Mouse (Mus musculus): Measurements from ENCODE around the gene Rtn4r.

Gene Rtn4r

DNA sequence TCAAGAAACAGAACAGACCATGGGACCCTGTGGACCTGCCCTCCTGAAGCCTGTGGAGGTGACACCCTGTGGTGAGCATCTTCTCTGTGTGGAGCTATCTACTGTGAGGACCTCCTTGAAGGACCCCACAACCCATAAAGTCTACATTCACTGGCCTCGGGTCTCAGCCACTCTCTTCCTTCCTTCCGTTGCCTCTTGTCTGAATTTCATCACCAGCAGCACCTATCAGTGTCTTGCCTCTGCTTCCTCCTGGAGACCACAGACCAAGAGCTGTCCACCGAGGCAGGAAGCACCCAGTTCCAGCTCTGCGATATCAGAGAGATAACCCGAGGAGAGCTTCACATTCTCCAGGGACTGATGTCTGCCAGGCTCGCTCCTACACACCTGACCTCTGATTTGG lies 31.8 kb downstream of the Rtn4r start:
- no peak for DNase-seq

DNA sequence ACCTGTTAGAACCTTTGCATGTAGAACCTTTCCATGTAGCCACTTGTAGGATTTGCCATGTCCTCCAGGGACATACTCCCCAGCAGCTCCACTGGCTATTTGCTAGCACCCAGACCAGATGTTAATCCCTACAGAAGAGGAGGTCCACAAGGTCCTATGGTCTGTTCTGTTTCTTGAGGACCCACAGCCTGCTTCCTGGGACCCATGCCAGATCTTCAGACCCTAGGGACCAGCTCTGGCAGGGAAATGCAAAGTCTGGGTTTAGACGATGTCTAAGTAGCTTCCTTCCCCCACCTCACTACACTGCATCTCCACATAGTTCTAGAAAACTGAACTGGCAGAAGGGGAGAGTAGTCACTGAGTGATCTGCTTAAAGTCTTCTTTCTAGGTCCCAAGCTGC lies 32.3 kb downstream of the Rtn4r start:
- peak; percentile 77 for DNase-seq

- DNase-seq = no peak
These were observed 33.1 kb downstream of the Rtn4r start for GRCm38 (mm10) chr16:18160514-18160913.

DNA sequence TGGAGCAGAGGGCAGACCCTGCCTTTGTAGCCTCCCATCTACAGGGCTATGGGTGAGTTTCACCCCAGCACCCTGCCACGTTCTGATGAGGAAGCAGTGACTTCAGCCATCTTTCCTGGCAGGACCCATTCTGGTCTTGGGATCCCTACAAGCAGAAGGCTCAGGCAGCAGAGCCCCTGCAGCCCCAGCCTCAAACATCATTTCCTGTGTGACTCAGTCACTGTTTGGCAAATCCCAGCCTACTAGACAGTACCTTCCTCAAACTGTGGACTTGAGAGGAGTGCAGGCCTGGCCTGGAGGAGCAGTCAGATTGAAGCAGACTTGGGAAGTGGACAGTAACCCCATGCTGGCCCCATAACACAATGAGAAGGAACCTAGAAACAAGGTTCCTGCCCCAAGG lies 33.7 kb downstream of the Rtn4r start:
- DNase-seq = no peak

- DNase-seq = no peak
These were observed 37.3 kb downstream of the Rtn4r start for GRCm38 (mm10) chr16:18164642-18165238.

GRCm38 (mm10) chr16:18166613-18167190 lies 39.3 kb downstream of the Rtn4r start:
- no peak for DNase-seq

DNA sequence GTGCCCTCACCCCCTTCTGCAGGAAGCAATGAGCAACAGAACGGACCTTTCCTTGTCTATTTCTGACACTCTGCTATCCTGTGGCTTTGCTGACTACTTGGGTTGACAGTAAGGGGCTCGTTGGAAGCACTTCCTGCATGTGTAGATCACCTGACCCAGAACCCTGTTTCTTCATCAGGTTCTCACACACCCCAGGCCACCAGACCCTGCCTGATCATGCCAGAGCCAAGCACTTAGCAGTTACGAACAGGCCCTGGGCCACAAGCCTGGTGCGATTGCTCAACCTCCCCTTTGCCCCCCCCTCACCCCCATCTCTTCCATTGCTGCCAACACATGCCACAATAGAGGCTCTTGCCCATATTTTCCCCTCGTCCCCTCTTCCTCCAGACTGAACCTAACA lies 41.7 kb downstream of the Rtn4r start:
- DNase-seq = no peak

- no peak for DNase-seq
These were observed 42.3 kb downstream of the Rtn4r start for GRCm38 (mm10) chr16:18169776-18170175.

- peak; percentile 75 for DNase-seq
These were observed 44.9 kb downstream of the Rtn4r start for GRCm38 (mm10) chr16:18172266-18172855.

- no peak for DNase-seq
These were observed 45.8 kb downstream of the Rtn4r start for GRCm38 (mm10) chr16:18173231-18173630.

GRCm38 (mm10) chr16:18173788-18174187 lies 46.3 kb downstream of the Rtn4r start:
- DNase-seq = no peak

DNA sequence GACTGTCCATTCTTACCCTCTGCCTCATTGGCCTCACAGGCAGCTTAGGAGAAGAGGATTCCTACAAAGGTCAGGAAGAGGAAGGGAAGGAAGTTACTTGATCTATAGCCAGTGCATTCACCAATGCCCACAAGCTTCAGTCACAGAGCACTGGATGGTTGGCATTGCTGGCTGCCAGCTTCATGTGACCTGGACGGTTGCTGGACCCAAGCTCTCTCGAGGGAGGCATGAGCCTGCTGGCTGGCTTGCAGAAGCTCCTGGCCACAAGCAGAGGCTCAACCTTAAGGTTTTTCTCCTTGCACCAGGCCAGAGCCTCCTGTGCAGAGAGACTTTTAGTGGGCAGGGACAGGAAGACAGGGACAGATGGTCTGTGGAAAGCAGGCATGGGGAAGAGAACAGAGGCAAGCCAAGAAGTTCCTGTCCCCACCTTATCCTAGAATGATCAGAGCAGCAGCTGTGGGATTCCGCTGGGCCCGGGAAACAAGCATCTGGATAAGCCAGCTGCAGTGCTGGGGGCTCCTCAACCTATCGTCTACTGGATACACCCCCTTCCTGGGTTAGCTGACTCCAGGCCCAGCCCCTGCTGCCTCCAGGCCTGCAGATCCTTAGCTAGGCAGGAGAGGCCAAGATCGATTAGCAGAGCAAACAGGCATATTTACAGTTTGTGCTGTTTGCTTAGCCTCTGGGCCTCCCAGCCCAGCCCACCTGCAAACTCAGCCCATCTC lies 48.5 kb downstream of the Rtn4r start:
- DNase-seq = no peak

- no peak for DNase-seq
These were observed 49.3 kb downstream of the Rtn4r start for GRCm38 (mm10) chr16:18176758-18177157.

GRCm38 (mm10) chr16:18179591-18179990 lies 52.1 kb downstream of the Rtn4r start:
- DNase-seq = no peak

- DNase-seq = no peak
These were observed 54.0 kb downstream of the Rtn4r start for GRCm38 (mm10) chr16:18181398-18181797.

GRCm38 (mm10) chr16:18182766-18183165 lies 55.3 kb downstream of the Rtn4r start:
- DNase-seq = no peak

- DNase-seq = no peak
These were observed 58.4 kb downstream of the Rtn4r start for GRCm38 (mm10) chr16:18185715-18186449.

DNA sequence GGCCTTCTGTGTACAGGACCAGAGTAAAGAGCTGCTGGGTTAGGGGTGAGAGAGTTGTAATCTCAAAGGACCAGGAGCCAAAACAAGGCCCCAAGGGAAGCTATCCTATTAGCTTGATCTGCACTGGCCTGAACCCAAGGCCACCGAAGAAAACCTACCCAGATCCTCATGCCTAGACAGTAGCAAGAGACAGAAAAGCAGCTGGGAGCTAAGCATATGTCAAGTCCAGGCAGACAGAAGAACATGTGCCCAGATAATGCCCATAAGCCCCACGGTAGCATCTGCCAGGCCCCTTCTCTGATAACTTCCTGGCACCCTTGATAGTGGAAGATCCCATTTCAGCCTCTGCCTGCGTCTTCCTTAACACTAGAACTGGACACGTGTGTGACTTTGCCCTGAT lies 59.4 kb downstream of the Rtn4r start:
- no peak for DNase-seq

DNA sequence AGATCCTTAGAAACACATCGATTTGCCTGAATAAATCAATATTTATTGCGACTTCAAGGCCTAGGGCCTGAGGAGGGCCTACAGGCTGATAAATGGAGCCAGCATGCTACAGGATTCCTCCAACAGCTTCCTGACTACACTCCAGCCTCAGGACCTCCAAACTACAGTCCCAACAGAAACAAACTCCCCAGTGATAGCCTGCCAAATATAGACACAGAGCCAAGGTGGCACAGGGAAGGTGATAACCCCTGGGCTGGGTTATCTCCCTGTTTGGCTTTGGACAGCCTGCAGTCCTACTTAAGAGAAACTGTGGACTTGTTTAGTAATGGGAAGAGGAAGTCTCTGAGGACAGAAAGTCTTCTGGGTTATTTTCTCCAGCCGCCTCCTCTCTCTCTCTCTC lies 59.8 kb downstream of the Rtn4r start:
- DNase-seq = no peak

DNA sequence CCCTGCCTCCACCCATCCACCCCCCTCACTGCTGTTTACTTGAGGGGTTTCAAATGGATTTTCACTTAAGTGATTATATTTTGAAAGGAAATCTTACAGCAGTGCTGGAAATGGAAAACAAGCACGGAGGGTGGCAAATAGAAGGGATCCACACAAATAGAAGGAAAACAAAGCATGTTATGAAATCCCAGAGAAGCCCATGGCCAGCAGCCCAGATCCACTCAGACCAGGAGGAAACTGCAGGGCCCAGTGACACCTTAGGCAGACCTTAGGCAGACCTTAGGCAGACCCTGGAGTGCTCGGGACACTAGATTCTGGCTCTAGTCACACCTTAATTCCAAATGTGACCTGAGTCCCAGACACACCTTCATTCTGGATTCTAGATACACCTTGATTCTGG lies 63.6 kb downstream of the Rtn4r start:
- no peak for DNase-seq

- DNase-seq = peak; percentile 56
These were observed 67.0 kb downstream of the Rtn4r start for GRCm38 (mm10) chr16:18194208-18194985.

- DNase-seq = peak; percentile 25
These were observed 67.6 kb downstream of the Rtn4r start for GRCm38 (mm10) chr16:18195068-18195467.

Measured in kidney, postnatal 14 days (tissue).